Mouse (Mus musculus) lung, adult 2 months (tissue): Measurements from ENCODE around the gene Decr2.

Experiments used
- CTCF ChIP-seq: fragments of 200-500 bp; IDR thresholded peaks from 2 replicates; pipeline ENCODE4 v1.5.1; 2011; ENCODE audit warnings: mild to moderate bottlenecking, low read length, control low read depth; ENCODE audit not compliant: insufficient read depth
- POLR2A ChIP-seq: fragments of 200-500 bp; IDR thresholded peaks from 2 replicates; pipeline ENCODE4 v1.6.1; 2011; ENCODE audit warnings: low read depth, mild to moderate bottlenecking, control low read depth, low read length, borderline replicate concordance; ENCODE audit errors: extremely low read depth

DNA sequence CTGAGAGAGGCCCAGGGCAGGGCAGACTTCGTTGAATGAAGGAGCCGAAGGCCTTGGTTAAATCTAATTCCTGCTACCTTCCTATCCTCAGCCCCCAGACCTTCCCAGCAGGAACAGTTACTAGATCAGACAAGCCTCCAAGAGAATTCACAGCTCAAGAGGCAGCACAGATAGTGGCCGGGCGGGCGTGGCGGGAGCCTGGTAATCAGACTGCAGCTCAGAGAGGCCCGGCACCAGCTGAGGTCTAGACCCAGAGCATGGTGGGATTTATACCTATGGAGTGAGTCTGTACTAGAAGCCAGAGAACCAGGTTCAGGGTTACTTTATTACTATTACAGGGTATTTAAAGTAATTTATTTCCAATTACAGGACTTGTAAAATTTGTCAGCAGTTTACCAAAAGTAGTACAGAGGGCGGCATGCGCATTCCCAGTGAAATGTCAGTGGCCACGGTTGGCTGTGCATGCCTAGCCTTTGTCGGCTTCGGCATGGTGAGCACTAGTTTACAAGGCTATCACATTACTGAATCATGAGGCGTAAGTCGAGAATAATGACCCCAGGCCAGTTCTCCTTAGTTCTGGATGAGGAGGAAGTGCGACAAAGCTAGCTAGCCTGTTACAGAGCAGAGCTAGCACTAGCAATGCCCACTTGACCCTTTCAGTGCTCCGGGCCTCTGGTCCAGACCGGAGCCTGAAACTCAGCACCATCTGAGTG is 35.8 kb downstream of the Decr2 start:
- no peak for TF ChIP-seq CTCF
- TF ChIP-seq POLR2A = no peak
